Mouse (Mus musculus) neural tube, embryonic 13.5 days (tissue): ENCODE results near the gene Sirt2. TPM values are rescaled to one million over a fixed set of nuclear protein-coding genes. Genes with fewer than 3 reads are reported as not detected.

Experiments
- ATAC-seq: fragments of 200-750 bp; cut with Nextera tagmentation; 2 replicates; pipeline ENCODE4 v1.8.0; 2017; ENCODE audit warnings: low read depth, mild to moderate bottlenecking, moderate TSS enrichment, moderate library complexity
- H3K27ac ChIP-seq: fragments of 300-500 bp; sonication (generic); replicated peaks from 2 replicates; pipeline ENCODE4 v1.5.1; 2015; ENCODE audit warnings: moderate library complexity, mild to moderate bottlenecking, inconsistent platforms
- H3K27me3 ChIP-seq: fragments of 300-500 bp; sonication (generic); 2 replicates; pipeline ENCODE4 v1.6.1; 2015; ENCODE audit warnings: mild to moderate bottlenecking, inconsistent platforms
- H3K36me3 ChIP-seq: fragments of 300-500 bp; sonication (generic); 2 replicates; pipeline ENCODE4 v1.6.1; 2015; ENCODE audit warnings: mild to moderate bottlenecking, inconsistent platforms
- H3K4me1 ChIP-seq: fragments of 300-500 bp; sonication (generic); replicated peaks from 2 replicates; pipeline ENCODE4 v1.6.1; 2015; ENCODE audit warnings: inconsistent platforms
- H3K4me2 ChIP-seq: fragments of 300-500 bp; sonication (generic); 2 replicates; pipeline ENCODE4 v1.6.1; 2015; ENCODE audit warnings: inconsistent platforms, mild to moderate bottlenecking, moderate library complexity
- H3K4me3 ChIP-seq: fragments of 300-500 bp; sonication (generic); 2 replicates; pipeline ENCODE4 v1.5.1; 2015; ENCODE audit warnings: mild to moderate bottlenecking, inconsistent platforms
- H3K9ac ChIP-seq: fragments of 300-500 bp; sonication (generic); 2 replicates; pipeline ENCODE4 v1.6.1; 2015; ENCODE audit warnings: moderate library complexity, mild to moderate bottlenecking, inconsistent platforms
- H3K9me3 ChIP-seq: fragments of 300-500 bp; sonication (generic); 2 replicates; pipeline ENCODE4 v1.6.1; 2016; ENCODE audit warnings: inconsistent platforms
- WGBS: fragments of 180-500 bp; shearing (Covaris S2); methylation state at CpG from one replicate; pipeline ENCODE4 v1.1.7; 2015; 5-methylcytosine and 5-hydroxymethylcytosine counted together
- polyA plus RNA-seq: library from polyadenylated mRNA; unstranded; fragments of >200 nt; fragmentation: Nextera tagmentation; extraction: Ambion mirVana; gene quantifications from 2 replicates; pipeline ENCODE4 v1.2.1, GENCODE M21; 2015

Sirt2 gene
- polyA plus RNA-seq, 1 experiment from 2014 or later: 104 TPM

DNA sequence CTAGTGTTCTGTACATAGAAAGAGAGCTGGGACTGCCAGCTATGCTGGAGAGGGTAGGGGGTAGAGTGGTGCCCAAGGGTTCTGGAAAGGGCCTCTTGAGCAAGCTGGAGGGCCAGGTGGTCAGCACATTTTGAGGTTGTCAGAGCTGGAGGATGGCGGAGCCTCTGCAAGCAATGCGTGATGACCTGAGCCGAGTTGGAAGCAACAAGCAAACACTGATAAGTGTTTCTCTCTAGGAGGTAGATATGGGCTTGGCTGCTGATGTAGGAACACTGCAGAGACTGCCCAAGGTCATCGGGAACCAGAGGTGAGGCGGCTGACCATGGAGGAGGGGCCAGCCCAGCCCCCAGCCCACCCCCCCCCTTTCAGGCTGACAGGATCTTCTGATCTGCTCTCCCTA lies 64.4 kb downstream of the Sirt2 start:
- ATAC-seq: no peak
- H3K4me1 ChIP-seq: peaks cover 3% of the 10 kb centered on the region
- no peak overlapping the region for H3K9ac ChIP-seq
- no peaks in the 10 kb centered on the region for H3K9me3 ChIP-seq
- H3K4me3 ChIP-seq: no peak overlapping the region
- peaks cover 26% of the 10 kb centered on the region for H3K36me3 ChIP-seq
- H3K27ac ChIP-seq: no peak overlapping the region
- no peaks in the 10 kb centered on the region for H3K27me3 ChIP-seq
- 88% methylated on average over 5 of the region's 5 CpGs for WGBS
- H3K4me2 ChIP-seq: no peak overlapping the region

- WGBS: 90% methylated on average over 17 of the region's 17 CpGs
- H3K4me3 ChIP-seq: no peak overlapping the region
- no peak for ATAC-seq
- no peak overlapping the region for H3K4me2 ChIP-seq
- no peaks in the 10 kb centered on the region for H3K4me1 ChIP-seq
- H3K9me3 ChIP-seq: no peaks in the 10 kb centered on the region
- H3K9ac ChIP-seq: no peak overlapping the region
- H3K36me3 ChIP-seq: peaks cover 26% of the 10 kb centered on the region
- no peaks in the 10 kb centered on the region for H3K27me3 ChIP-seq
- no peak overlapping the region for H3K27ac ChIP-seq
These were observed 65.0 kb downstream of the Sirt2 start for GRCm38 (mm10) chr7:28831411-28832125.

- H3K9ac ChIP-seq: no peak overlapping the region
- peaks cover 26% of the 10 kb centered on the region for H3K36me3 ChIP-seq
- no peak overlapping the region for H3K27ac ChIP-seq
- 45% methylated on average over 6 of the region's 6 CpGs for WGBS
- no peaks in the 10 kb centered on the region for H3K4me1 ChIP-seq
- no peaks in the 10 kb centered on the region for H3K9me3 ChIP-seq
- no peak overlapping the region for H3K4me2 ChIP-seq
- no peak for ATAC-seq
- H3K4me3 ChIP-seq: no peak overlapping the region
- no peaks in the 10 kb centered on the region for H3K27me3 ChIP-seq
These were observed 65.6 kb downstream of the Sirt2 start for GRCm38 (mm10) chr7:28832137-28832536.

DNA sequence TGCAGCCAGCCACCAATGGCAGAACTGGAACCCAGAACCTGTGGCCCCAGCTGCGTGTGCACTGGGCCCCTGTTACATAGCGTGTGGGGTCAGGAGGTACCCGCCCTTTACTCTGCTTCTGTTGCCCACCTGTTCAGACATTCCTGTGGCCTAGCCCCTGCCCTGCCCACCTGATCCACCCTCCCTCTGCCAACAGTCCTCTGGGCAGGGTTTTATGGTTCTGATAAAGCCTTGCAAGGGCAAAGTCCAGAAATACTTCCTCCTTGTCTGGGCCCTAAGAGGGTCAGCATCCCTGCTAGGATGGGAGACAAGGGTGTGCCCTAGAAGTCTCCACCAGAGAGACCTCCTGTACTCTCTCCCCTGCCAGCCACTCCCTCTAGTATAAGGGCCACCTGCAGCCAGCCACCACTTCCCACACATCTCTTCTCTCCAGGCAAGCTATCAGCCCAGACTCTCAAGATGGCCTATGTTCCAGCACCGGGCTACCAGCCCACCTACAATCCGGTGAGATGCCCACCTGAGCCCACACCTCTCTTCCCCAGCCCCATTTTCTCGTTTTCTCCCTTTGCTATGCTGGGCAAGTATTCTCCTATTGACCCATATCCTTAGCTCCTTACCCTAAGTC lies 67.3 kb downstream of the Sirt2 start, which contains the start of gene Lgals4:
TSS of gene Lgals4 (plus strand) at position 132 of the 625 bp plus-strand sequence.
- H3K9ac ChIP-seq: no peak within 1 kb of the TSS
- H3K9me3 ChIP-seq: no peaks in the 10 kb centered on the region
- no peaks in the 10 kb centered on the region for H3K27me3 ChIP-seq
- H3K36me3 ChIP-seq: peaks cover 26% of the 10 kb centered on the region
- H3K4me2 ChIP-seq: no peak within 1 kb of the TSS
- WGBS: 87% methylated on average over 6 of the region's 6 CpGs
- H3K4me3 ChIP-seq: no peak within 1 kb of the TSS
- no peaks in the 10 kb centered on the region for H3K4me1 ChIP-seq
- no peak within 1 kb of the TSS for H3K27ac ChIP-seq
- no peak for ATAC-seq

- WGBS: 84% methylated on average over 5 of the region's 5 CpGs
- H3K9me3 ChIP-seq: no peaks in the 10 kb centered on the region
- peaks cover 4% of the 10 kb centered on the region for H3K36me3 ChIP-seq
- no peaks in the 10 kb centered on the region for H3K4me1 ChIP-seq
- no peak overlapping the region for H3K9ac ChIP-seq
- no peaks in the 10 kb centered on the region for H3K27me3 ChIP-seq
- H3K27ac ChIP-seq: no peak overlapping the region
- H3K4me2 ChIP-seq: no peak overlapping the region
- no peak overlapping the region for H3K4me3 ChIP-seq
- ATAC-seq: no peak
These were observed 70.4 kb downstream of the Sirt2 start for GRCm38 (mm10) chr7:28836936-28837335.

Other genes starting within 250 kb of the Sirt2 start
- gene Ifnl3, start 243.9 kb upstream of the Sirt2 start, polyA plus RNA-seq: not detected in 2 replicates
- gene Sycn, start 225.8 kb upstream of the Sirt2 start, polyA plus RNA-seq: not detected in 2 replicates
- not detected in 2 replicates for gene Nccrp1, start 219.5 kb upstream of the Sirt2 start, polyA plus RNA-seq
- gene Samd4b, start 168.6 kb upstream of the Sirt2 start, polyA plus RNA-seq: 25.6 and 26.9 TPM in 2 replicates
- gene Pak4, start 168.6 kb upstream of the Sirt2 start, polyA plus RNA-seq: 20.1 and 20.2 TPM in 2 replicates
- not detected in 2 replicates for gene Acp7, start 135.4 kb upstream of the Sirt2 start, polyA plus RNA-seq
- 4.8 and 6.5 TPM in 2 replicates for gene Fbxo27, start 73.9 kb upstream of the Sirt2 start, polyA plus RNA-seq
- gene Fbxo17, start 49.9 kb upstream of the Sirt2 start, polyA plus RNA-seq: 6.3 and 7.1 TPM in 2 replicates
- 115 and 122 TPM in 2 replicates for gene Mrps12, start 24.9 kb upstream of the Sirt2 start, polyA plus RNA-seq
- 23.0 and 24.6 TPM in 2 replicates for gene Sars2, start 24.7 kb upstream of the Sirt2 start, polyA plus RNA-seq
- gene Ccer2, start 10.6 kb upstream of the Sirt2 start, polyA plus RNA-seq: 7.3 and 8.7 TPM in 2 replicates
- 63.4 and 67.7 TPM in 2 replicates for gene Nfkbib, start 777 bp downstream of the Sirt2 start, polyA plus RNA-seq
- gene Rinl, start 22.2 kb downstream of the Sirt2 start, polyA plus RNA-seq: 1.7 and 2.6 TPM in 2 replicates
- 214 and 237 TPM in 2 replicates for gene Hnrnpl, start 41.8 kb downstream of the Sirt2 start, polyA plus RNA-seq
- 88.7 and 98.1 TPM in 2 replicates for gene Ech1, start 58.5 kb downstream of the Sirt2 start, polyA plus RNA-seq
- 5.0 and 6.2 TPM in 2 replicates for gene Lgals4, start 67.1 kb downstream of the Sirt2 start, polyA plus RNA-seq
- 4.5 and 6.1 TPM in 2 replicates for gene Lgals7, start 97.1 kb downstream of the Sirt2 start, polyA plus RNA-seq
- 0.29 and 0.55 TPM in 2 replicates for gene Capn12, start 114.7 kb downstream of the Sirt2 start, polyA plus RNA-seq
- gene Actn4, start 195.6 kb downstream of the Sirt2 start, polyA plus RNA-seq: 142 and 147 TPM in 2 replicates
- 352 and 359 TPM in 2 replicates for gene Eif3k, start 215.1 kb downstream of the Sirt2 start, polyA plus RNA-seq
- gene Map4k1, start 215.3 kb downstream of the Sirt2 start, polyA plus RNA-seq: 4.1 and 5.3 TPM in 2 replicates